Mouse (Mus musculus) thymus, adult 2 months (tissue): Measurements from ENCODE around the gene 2510009E07Rik. TPM values are rescaled to one million over a fixed set of nuclear protein-coding genes. Genes with fewer than 3 reads are reported as not detected.
A peak's percentile ranks its signal among the peaks of the same experiment; 100 is the strongest.

Experiments used
- DNase-seq: peaks from one replicate; pipeline ENCODE4 v3.0.0; 2021
- H3K27ac ChIP-seq: fragments of 200-500 bp; 2 replicates; pipeline ENCODE4 v1.5.1; 2012; ENCODE audit warnings: low read length, control low read depth; ENCODE audit not compliant: control insufficient read depth, insufficient read depth
- H3K27me3 ChIP-seq: fragments of 200-500 bp; 2 replicates; pipeline ENCODE4 v1.6.1; 2012; ENCODE audit warnings: mild to moderate bottlenecking, low read length, moderate library complexity, mixed read lengths; ENCODE audit not compliant: control insufficient read depth, insufficient read depth
- H3K36me3 ChIP-seq: fragments of 200-500 bp; 2 replicates; pipeline ENCODE4 v1.6.1; 2012; ENCODE audit warnings: mild to moderate bottlenecking, low read length, moderate library complexity; ENCODE audit not compliant: control insufficient read depth, insufficient read depth
- H3K4me1 ChIP-seq: fragments of 200-500 bp; replicated peaks from 2 replicates; pipeline ENCODE4 v1.6.1; 2012; ENCODE audit warnings: low read length; ENCODE audit not compliant: control insufficient read depth, insufficient read depth
- H3K4me3 ChIP-seq: fragments of 200-500 bp; 2 replicates; pipeline ENCODE4 v1.5.1; 2012; ENCODE audit warnings: mild to moderate bottlenecking, low read length, control low read depth, moderate library complexity; ENCODE audit not compliant: control insufficient read depth, insufficient read depth
- CTCF ChIP-seq: fragments of 200-500 bp; IDR thresholded peaks from 2 replicates; pipeline ENCODE4 v1.5.1; 2012; ENCODE audit warnings: mild to moderate bottlenecking, control low read depth, low read length, moderate library complexity, borderline replicate concordance; ENCODE audit not compliant: control insufficient read depth, poor library complexity, insufficient read depth; ENCODE audit errors: extremely low read depth
- POLR2A ChIP-seq: fragments of 200-500 bp; IDR thresholded peaks from 2 replicates; pipeline ENCODE4 v1.6.1; 2012; ENCODE audit warnings: mild to moderate bottlenecking, low read length, control low read depth, moderate library complexity; ENCODE audit not compliant: control insufficient read depth, poor library complexity, insufficient read depth; ENCODE audit errors: extremely low read depth
- WGBS: fragments of 180-500 bp; shearing (Covaris S2); methylation state at CpG from one replicate; pipeline ENCODE4 v1.1.7; 2018; 5-methylcytosine and 5-hydroxymethylcytosine counted together
- polyA plus RNA-seq: library from polyadenylated mRNA; depleted of rRNA; stranded (reverse); fragments of >200 nt; gene quantifications from 2 replicates; pipeline ENCODE4 v1.2.3, GENCODE M21; 2012; rRNA removed

The 2510009E07Rik gene
- polyA plus RNA-seq, result 12.4 and 15.7 TPM in 2 replicates

GRCm38 (mm10) chr16:21694463-21695241, at the start of gene 2510009E07Rik:
Gene 2510009E07Rik (minus strand): TSS chr16:21694665.
- WGBS, result 3% methylated on average over 57 of the region's 61 CpGs

GRCm38 (mm10) chr16:21743401-21743800, 48.9 kb upstream of the 2510009E07Rik start:
- no peak overlapping the region for H3K27ac ChIP-seq
- no peak overlapping the region for H3K4me3 ChIP-seq
- H3K36me3 ChIP-seq, result no peaks in the 10 kb centered on the region
- no peak for DNase-seq
- H3K4me1 ChIP-seq, result no peaks in the 10 kb centered on the region
- 94% methylated on average over 6 of the region's 6 CpGs for WGBS
- TF ChIP-seq CTCF (no peak), POLR2A (no peak)
- no peaks in the 10 kb centered on the region for H3K27me3 ChIP-seq

More at GRCm38 (mm10) chr16:21694463-21695241, at the start of gene 2510009E07Rik:
- no peaks in the 10 kb centered on the region for H3K36me3 ChIP-seq
- peak within 1 kb of the TSS; percentile 81 for H3K4me3 ChIP-seq
- no peaks in the 10 kb centered on the region for H3K27me3 ChIP-seq
- DNase-seq, result peak; percentile 89
- TF ChIP-seq POLR2A (no peak), CTCF (no peak)
- peaks cover 24% of the 10 kb centered on the region for H3K4me1 ChIP-seq
- no peak within 1 kb of the TSS for H3K27ac ChIP-seq

- H3K36me3 ChIP-seq, result no peaks in the 10 kb centered on the region
- WGBS, result 96% methylated on average over 5 of the region's 5 CpGs
- H3K4me1 ChIP-seq, result no peaks in the 10 kb centered on the region
- no peak for DNase-seq
- H3K4me3 ChIP-seq, result no peak overlapping the region
- H3K27ac ChIP-seq, result no peak overlapping the region
- H3K27me3 ChIP-seq, result no peaks in the 10 kb centered on the region
- TF ChIP-seq CTCF, result no peak
- no peak for TF ChIP-seq POLR2A
These were observed 48.4 kb upstream of the 2510009E07Rik start for GRCm38 (mm10) chr16:21742898-21743297.

GRCm38 (mm10) chr16:21742191-21742870, 47.9 kb upstream of the 2510009E07Rik start:
- Histone ChIP-seq H3K27ac (no peak overlapping the region), H3K27me3 (no peaks in the 10 kb centered on the region), H3K4me3 (no peak overlapping the region), H3K4me1 (no peaks in the 10 kb centered on the region), H3K36me3 (no peaks in the 10 kb centered on the region)
- DNase-seq, result no peak
- 92% methylated on average over 5 of the region's 5 CpGs for WGBS
- TF ChIP-seq CTCF (no peak), POLR2A (no peak)

- no peaks in the 10 kb centered on the region for H3K36me3 ChIP-seq
- 93% methylated on average over 3 of the region's 3 CpGs for WGBS
- no peak overlapping the region for H3K27ac ChIP-seq
- DNase-seq, result no peak
- no peaks in the 10 kb centered on the region for H3K4me1 ChIP-seq
- no peak overlapping the region for H3K4me3 ChIP-seq
- TF ChIP-seq POLR2A (no peak), CTCF (no peak)
- no peaks in the 10 kb centered on the region for H3K27me3 ChIP-seq
These were observed 47.1 kb upstream of the 2510009E07Rik start for GRCm38 (mm10) chr16:21741542-21741941.

GRCm38 (mm10) chr16:21735638-21736037, 41.2 kb upstream of the 2510009E07Rik start:
- TF ChIP-seq CTCF, result no peak
- TF ChIP-seq POLR2A, result no peak
- WGBS, result 89% methylated on average over 1 of the region's 1 CpGs
- Histone ChIP-seq H3K27ac (no peak overlapping the region), H3K4me3 (no peak overlapping the region), H3K4me1 (no peaks in the 10 kb centered on the region), H3K36me3 (no peaks in the 10 kb centered on the region), H3K27me3 (no peaks in the 10 kb centered on the region)
- no peak for DNase-seq
